Mouse (Mus musculus) liver, adult 2 months (tissue): ENCODE data around the gene Aim2.

Experiments
- CTCF ChIP-seq: fragments of 200-500 bp; IDR thresholded peaks from 2 replicates; pipeline ENCODE4 v1.5.1; 2011; ENCODE audit warnings: low read depth, low read length, control low read depth
- POLR2A ChIP-seq: fragments of 200-500 bp; IDR thresholded peaks from 2 replicates; pipeline ENCODE4 v1.6.1; 2011; ENCODE audit warnings: low read length, control low read depth; ENCODE audit not compliant: insufficient read depth; ENCODE audit errors: extremely low read depth

GRCm38 (mm10) chr1:173366701-173367355, 16.1 kb downstream of the Aim2 start:
- TF ChIP-seq CTCF = no peak
- TF ChIP-seq POLR2A = no peak
